Mouse (Mus musculus): ENCODE measurements at regions not wholly inside any gene's neighbourhood (a gene's known extent, or its start where the extent isn't known, plus 50 kb on each side); places are given as distances from the start of the nearest gene placed in this dataset.

GRCm38 (mm10) chr16:12742472-12742871 lies 367.0 kb upstream of the Ercc4 start:
- TF ChIP-seq CTCF (IDR thresholded peaks at IDR 0.05; ENCODE audit: low read depth) = no peak
- Histone ChIP-seq H3K36me3 (ENCODE audit: insufficient read depth) (no peaks in the 10 kb centered on the region), H3K9me3 (ENCODE audit: low read depth, low read length) (no peaks in the 10 kb centered on the region)

GRCm38 (mm10) chr16:12753181-12753580 lies 356.3 kb upstream of the Ercc4 start:
- DNase-seq (no peak), ATAC-seq (ENCODE audit: insufficient read depth) (no peak)
- no peaks in the 10 kb centered on the region for H3K27me3 ChIP-seq (ENCODE audit: insufficient read depth, low read length)
- whole genome bisulfite sequencing = 85% methylated on average over 3 of the region's 3 CpGs
- H3K4me3 ChIP-seq (ENCODE audit: low read depth, low read length) = no peak overlapping the region
- H3K9me3 ChIP-seq (ENCODE audit: low read depth, low read length) = no peaks in the 10 kb centered on the region
- no peak overlapping the region for H3K9ac ChIP-seq
- no peaks in the 10 kb centered on the region for H3K4me1 ChIP-seq (ENCODE audit: insufficient read depth)
- no peak overlapping the region for H3K27ac ChIP-seq (ENCODE audit: low read depth)
- no peak overlapping the region for H3K4me2 ChIP-seq
- no peak for TF ChIP-seq CTCF (IDR thresholded peaks at IDR 0.05; ENCODE audit: low read depth)
- no peaks in the 10 kb centered on the region for H3K36me3 ChIP-seq (ENCODE audit: insufficient read depth)

More at GRCm38 (mm10) chr16:12742472-12742871, 367.0 kb upstream of the Ercc4 start:
- no peak for DNase-seq
- Histone ChIP-seq H3K4me1 (ENCODE audit: insufficient read depth) (no peaks in the 10 kb centered on the region), H3K9ac (no peak overlapping the region), H3K27me3 (ENCODE audit: insufficient read depth, low read length) (no peaks in the 10 kb centered on the region), H3K4me2 (no peak overlapping the region), H3K27ac (ENCODE audit: low read depth) (no peak overlapping the region), H3K4me3 (ENCODE audit: low read depth, low read length) (no peak overlapping the region)
- no peak for ATAC-seq (ENCODE audit: insufficient read depth)

GRCm38 (mm10) chr16:12754361-12754760 lies 355.1 kb upstream of the Ercc4 start:
- TF ChIP-seq CTCF (IDR thresholded peaks at IDR 0.05; ENCODE audit: low read depth) = no peak
- ATAC-seq (ENCODE audit: insufficient read depth) (no peak), DNase-seq (no peak)
- no peaks in the 10 kb centered on the region for H3K9me3 ChIP-seq (ENCODE audit: low read depth, low read length)
- no peak overlapping the region for H3K4me2 ChIP-seq
- no peaks in the 10 kb centered on the region for H3K4me1 ChIP-seq (ENCODE audit: insufficient read depth)
- H3K4me3 ChIP-seq (ENCODE audit: low read depth, low read length) = no peak overlapping the region
- H3K27ac ChIP-seq (ENCODE audit: low read depth) = no peak overlapping the region
- no peaks in the 10 kb centered on the region for H3K27me3 ChIP-seq (ENCODE audit: insufficient read depth, low read length)
- H3K36me3 ChIP-seq (ENCODE audit: insufficient read depth) = no peaks in the 10 kb centered on the region
- H3K9ac ChIP-seq = no peak overlapping the region

GRCm38 (mm10) chr16:12758594-12758993 lies 350.9 kb upstream of the Ercc4 start:
- no peak for ATAC-seq (ENCODE audit: insufficient read depth)
- no peak overlapping the region for H3K27ac ChIP-seq (ENCODE audit: low read depth)
- H3K4me2 ChIP-seq = no peak overlapping the region
- H3K9ac ChIP-seq = no peak overlapping the region
- no peaks in the 10 kb centered on the region for H3K9me3 ChIP-seq (ENCODE audit: low read depth, low read length)
- peak; percentile 23 for DNase-seq
- WGBS = 80% methylated on average over 4 of the region's 4 CpGs
- no peaks in the 10 kb centered on the region for H3K27me3 ChIP-seq (ENCODE audit: insufficient read depth, low read length)
- H3K36me3 ChIP-seq (ENCODE audit: insufficient read depth) = no peaks in the 10 kb centered on the region
- no peaks in the 10 kb centered on the region for H3K4me1 ChIP-seq (ENCODE audit: insufficient read depth)
- no peak overlapping the region for H3K4me3 ChIP-seq (ENCODE audit: low read depth, low read length)
- peak; percentile 49 for TF ChIP-seq CTCF (IDR thresholded peaks at IDR 0.05; ENCODE audit: low read depth)

GRCm38 (mm10) chr16:12764166-12764565 lies 345.3 kb upstream of the Ercc4 start:
- no peak for TF ChIP-seq CTCF (IDR thresholded peaks at IDR 0.05; ENCODE audit: low read depth)
- H3K36me3 ChIP-seq (ENCODE audit: insufficient read depth) = no peaks in the 10 kb centered on the region

GRCm38 (mm10) chr16:12764608-12765007 lies 344.9 kb upstream of the Ercc4 start:
- peak; percentile 17 for DNase-seq
- TF ChIP-seq CTCF (IDR thresholded peaks at IDR 0.05; ENCODE audit: low read depth) = no peak
- Histone ChIP-seq H3K9ac (no peak overlapping the region), H3K4me3 (ENCODE audit: low read depth, low read length) (no peak overlapping the region), H3K36me3 (ENCODE audit: insufficient read depth) (no peaks in the 10 kb centered on the region), H3K4me1 (ENCODE audit: insufficient read depth) (no peaks in the 10 kb centered on the region), H3K27ac (ENCODE audit: low read depth) (no peak overlapping the region), H3K4me2 (no peak overlapping the region), H3K27me3 (ENCODE audit: insufficient read depth, low read length) (no peaks in the 10 kb centered on the region), H3K9me3 (ENCODE audit: low read depth, low read length) (no peaks in the 10 kb centered on the region)
- 74% methylated on average over 1 of the region's 1 CpGs for WGBS
- ATAC-seq (ENCODE audit: insufficient read depth) = no peak

More at GRCm38 (mm10) chr16:12764166-12764565, 345.3 kb upstream of the Ercc4 start:
- Histone ChIP-seq H3K27ac (ENCODE audit: low read depth) (no peak overlapping the region), H3K4me1 (ENCODE audit: insufficient read depth) (no peaks in the 10 kb centered on the region), H3K27me3 (ENCODE audit: insufficient read depth, low read length) (no peaks in the 10 kb centered on the region), H3K9me3 (ENCODE audit: low read depth, low read length) (no peaks in the 10 kb centered on the region), H3K4me2 (no peak overlapping the region), H3K9ac (no peak overlapping the region), H3K4me3 (ENCODE audit: low read depth, low read length) (no peak overlapping the region)
- DNase-seq (no peak), ATAC-seq (ENCODE audit: insufficient read depth) (no peak)
- 100% methylated on average over 1 of the region's 1 CpGs for WGBS

GRCm38 (mm10) chr16:12766846-12767245 lies 342.6 kb upstream of the Ercc4 start:
- no peak for TF ChIP-seq CTCF (IDR thresholded peaks at IDR 0.05; ENCODE audit: low read depth)
- Histone ChIP-seq H3K27ac (ENCODE audit: low read depth) (no peak overlapping the region), H3K9me3 (ENCODE audit: low read depth, low read length) (no peaks in the 10 kb centered on the region), H3K9ac (no peak overlapping the region), H3K4me2 (no peak overlapping the region), H3K4me3 (ENCODE audit: low read depth, low read length) (no peak overlapping the region), H3K4me1 (ENCODE audit: insufficient read depth) (no peaks in the 10 kb centered on the region), H3K36me3 (ENCODE audit: insufficient read depth) (no peaks in the 10 kb centered on the region), H3K27me3 (ENCODE audit: insufficient read depth, low read length) (no peaks in the 10 kb centered on the region)
- 85% methylated on average over 7 of the region's 7 CpGs for WGBS
- DNase-seq (no peak), ATAC-seq (ENCODE audit: insufficient read depth) (no peak)

All from lung, embryonic 14.5 days (tissue).